In genomic region chr19:42017399-42018247, GRCm38 (mm10) we compare ENCODE assay signal across 8 mouse cellular contexts. TPM values are rescaled to one million over a fixed set of nuclear protein-coding genes. Genes with fewer than 3 reads are reported as not detected.
DNase-seq lines count a peak whose midpoint lies in the region; ATAC-seq and TF ChIP-seq lines count a peak whose summit lies in the region.

No protein-coding gene starts in this region.

- no peaks in the 10 kb centered on the region for H3K9me3 ChIP-seq in liver, embryonic 13.5 days (replicated peaks)

- H3K27me3 ChIP-seq in liver, adult 2 months (ENCODE audit: control insufficient read depth, insufficient read depth, low read length) = no peaks in the 10 kb centered on the region
- H3K27me3 ChIP-seq in liver, embryonic 13.5 days = no peaks in the 10 kb centered on the region

- WGBS in liver, adult 2 months = 58% methylated on average over 8 of the region's 8 CpGs
- 27% methylated on average over 8 of the region's 8 CpGs for whole genome bisulfite sequencing in liver, embryonic 13.5 days (ENCODE audit: insufficient replicate concordance)

- no peaks in the 10 kb centered on the region for H3K36me3 ChIP-seq in liver, adult 2 months (ENCODE audit: control insufficient read depth, insufficient read depth, low read length)
- no peaks in the 10 kb centered on the region for H3K36me3 ChIP-seq in liver, embryonic 13.5 days

- no peak overlapping the region for H3K4me3 ChIP-seq in liver, adult 2 months (ENCODE audit: insufficient read depth, low read depth, low read length)
- H3K4me3 ChIP-seq in liver, embryonic 13.5 days (replicated peaks) = no peak overlapping the region

- no peak for TF ChIP-seq CTCF in liver, adult 2 months (IDR thresholded peaks at IDR 0.05; ENCODE audit: low read depth, low read length)

- H3K4me1 ChIP-seq in liver, adult 2 months (ENCODE audit: control insufficient read depth, insufficient read depth, low read length) = peaks cover 10% of the 10 kb centered on the region
- peaks cover 16% of the 10 kb centered on the region for H3K4me1 ChIP-seq in liver, embryonic 13.5 days (replicated peaks)

- H3K9ac ChIP-seq in liver, adult 2 months (ENCODE audit: low read depth, low read length) = no peak overlapping the region
- no peak overlapping the region for H3K9ac ChIP-seq in liver, embryonic 13.5 days

- no peak overlapping the region; the same call in 1 of the 2 replicates for H3K27ac ChIP-seq in liver, adult 2 months (replicated peaks; ENCODE audit: insufficient read depth, low read depth, low read length)
- H3K27ac ChIP-seq in liver, embryonic 13.5 days = peak overlapping the region; percentile 12; the same call in 1 of the 2 replicates

- ATAC-seq in liver, embryonic 13.5 days (ENCODE audit: low read depth) = no peak
- ATAC-seq in neutrophil, adult 5-6 weeks (ENCODE audit: extremely low read depth, insufficient number of reproducible peaks, low FRiP score, poor library complexity, severe bottlenecking) = peak; percentile 53; the same call in 1 of the 2 replicates

- DNase-seq in liver, adult 2 months (ENCODE audit: extremely low read depth, low read depth, low spot score) = peak; percentile 56
- DNase-seq in liver = no peak
- peak; percentile 89 to 90 for DNase-seq in cerebellum, postnatal 36 days
- DNase-seq in heart, adult 8-10 months (ENCODE audit: low spot score) = peak; percentile 84
- DNase-seq in kidney, postnatal 25 days = peak; percentile 37 to 66
- no peak for DNase-seq in liver, embryonic 13.5 days
- DNase-seq in thymus, postnatal 25 days = no peak

- H3K79me2 ChIP-seq in liver, adult 2 months (ENCODE audit: control insufficient read depth, insufficient read depth, low read length) = peaks cover 13% of the 10 kb centered on the region; the same call in 1 of the 2 replicates

- TF ChIP-seq POLR2A in liver, adult 2 months (IDR thresholded peaks at IDR 0.05; ENCODE audit: extremely low read depth, insufficient read depth, low read length) = no peak

- H3K4me2 ChIP-seq in liver, embryonic 13.5 days = no peak overlapping the region

RNA-seq across cellular contexts. Expression of gene Ankrd2, which starts 18.2 kb away (rescaled TPM):
- 1.1 and 1.2 TPM in 2 replicates for total RNA-seq in liver, adult 2 months (2014; rRNA removed)
- 0.37 and 0.65 TPM in 2 replicates for polyA plus RNA-seq in liver, adult 2 months (2012; rRNA removed)
- total RNA-seq in heart, adult 8-10 months (2022) = under 1 TPM in 3 of 4 experiments, not detected in 1; 0.49 to 0.63 (median 0.53) TPM
- 0.15 and 0.16 TPM in 2 replicates for polyA plus RNA-seq in liver, embryonic 13.5 days (2015; fragmentation: Nextera tagmentation; extraction: Ambion mirVana)
- total RNA-seq in neutrophil, adult 5-6 weeks (2017) = not detected in 2 replicates

RNA-seq across cellular contexts. Expression of gene Hoga1, which starts 27.8 kb away (rescaled TPM):
- 128 and 132 TPM in 2 replicates for total RNA-seq in liver, adult 2 months (2014; rRNA removed)
- 247 and 290 TPM in 2 replicates for polyA plus RNA-seq in liver, adult 2 months (2012; rRNA removed)
- 1 to 10 TPM in 3 of 4 experiments, under 1 TPM in 1; 0.92 to 2.5 (median 1.5) TPM for total RNA-seq in heart, adult 8-10 months (2022)
- 21.6 and 21.9 TPM in 2 replicates for polyA plus RNA-seq in liver, embryonic 13.5 days (2015; fragmentation: Nextera tagmentation; extraction: Ambion mirVana)
- not detected in 2 replicates for total RNA-seq in neutrophil, adult 5-6 weeks (2017)

RNA-seq across cellular contexts. Expression of gene 4933411K16Rik, which starts 34.4 kb away (rescaled TPM):
- total RNA-seq in liver, adult 2 months (2014; rRNA removed) = 13.9 and 17.1 TPM in 2 replicates
- 3.5 and 7.0 TPM in 2 replicates for polyA plus RNA-seq in liver, adult 2 months (2012; rRNA removed)
- under 1 TPM in 2 of 4 experiments, not detected in 2; 0.22 to 0.31 TPM for total RNA-seq in heart, adult 8-10 months (2022)
- 0.15 TPM in 1 of 2 replicates, not detected in the other for polyA plus RNA-seq in liver, embryonic 13.5 days (2015; fragmentation: Nextera tagmentation; extraction: Ambion mirVana)
- total RNA-seq in neutrophil, adult 5-6 weeks (2017) = not detected in 2 replicates

RNA-seq across cellular contexts. Expression of gene Ubtd1, which starts 36.1 kb away (rescaled TPM):
- total RNA-seq in liver, adult 2 months (2014; rRNA removed) = 4.6 and 4.8 TPM in 2 replicates
- 13.4 and 15.3 TPM in 2 replicates for polyA plus RNA-seq in liver, adult 2 months (2012; rRNA removed)
- 10 to 100 TPM; 15.9 to 18.2 (median 16.5) TPM for total RNA-seq in heart, adult 8-10 months (2022)
- 3.3 and 3.9 TPM in 2 replicates for polyA plus RNA-seq in liver, embryonic 13.5 days (2015; fragmentation: Nextera tagmentation; extraction: Ambion mirVana)
- 8.6 and 11.9 TPM in 2 replicates for total RNA-seq in neutrophil, adult 5-6 weeks (2017)

RNA-seq across cellular contexts. Expression of gene Mms19, which starts 36.7 kb away (rescaled TPM):
- total RNA-seq in liver, adult 2 months (2014; rRNA removed) = 14.9 and 15.1 TPM in 2 replicates
- 23.2 and 39.5 TPM in 2 replicates for polyA plus RNA-seq in liver, adult 2 months (2012; rRNA removed)
- total RNA-seq in heart, adult 8-10 months (2022) = 10 to 100 TPM; 16.0 to 23.9 (median 20.6) TPM
- polyA plus RNA-seq in liver, embryonic 13.5 days (2015; fragmentation: Nextera tagmentation; extraction: Ambion mirVana) = 10.4 and 13.5 TPM in 2 replicates
- 29.8 and 45.2 TPM in 2 replicates for total RNA-seq in neutrophil, adult 5-6 weeks (2017)

Comparison
In these comparisons a context has a peak if more than half of its experiments do, and no peak if none do; other contexts are left out.
1. DNase-seq: peak in liver, adult 2 months (single experiment), cerebellum, postnatal 36 days (2 of 2), heart, adult 8-10 months (single experiment) and kidney, postnatal 25 days (2 of 2); none in liver (single experiment), liver, embryonic 13.5 days (single experiment) and thymus, postnatal 25 days (single experiment).
2. RNA of gene Hoga1, which starts 27.8 kb away (total RNA-seq): 128 to 132 TPM in liver, adult 2 months; 0.92 to 2.5 TPM in heart, adult 8-10 months and not detected in neutrophil, adult 5-6 weeks; every median in the first group is over 10 times any median in the second.
3. RNA of gene 4933411K16Rik, which starts 34.4 kb away (total RNA-seq): 13.9 to 17.1 TPM in liver, adult 2 months; 0.22 to 0.31 TPM in heart, adult 8-10 months and not detected in neutrophil, adult 5-6 weeks; every median in the first group is over 10 times any median in the second.